Mouse (Mus musculus) kidney, postnatal 10 days (tissue): ENCODE measurements around the gene Gm9040.
"Not testable (repeated sequence)": the region's sequence is repeated elsewhere in the genome, so short reads cannot be mapped to it uniquely, and the experiment has no call there.

Experiments
- DNase-seq: peaks from one replicate; pipeline ENCODE4 v3.0.0; 2021; ENCODE audit warnings: mixed read lengths

Gene Gm9040

GRCm38 (mm10) chr10:118326869-118327268 lies at the start of gene Gm9040:
Gene Gm9040 (minus strand): TSS chr10:118326969.
- not testable (repeated sequence) for DNase-seq

DNA sequence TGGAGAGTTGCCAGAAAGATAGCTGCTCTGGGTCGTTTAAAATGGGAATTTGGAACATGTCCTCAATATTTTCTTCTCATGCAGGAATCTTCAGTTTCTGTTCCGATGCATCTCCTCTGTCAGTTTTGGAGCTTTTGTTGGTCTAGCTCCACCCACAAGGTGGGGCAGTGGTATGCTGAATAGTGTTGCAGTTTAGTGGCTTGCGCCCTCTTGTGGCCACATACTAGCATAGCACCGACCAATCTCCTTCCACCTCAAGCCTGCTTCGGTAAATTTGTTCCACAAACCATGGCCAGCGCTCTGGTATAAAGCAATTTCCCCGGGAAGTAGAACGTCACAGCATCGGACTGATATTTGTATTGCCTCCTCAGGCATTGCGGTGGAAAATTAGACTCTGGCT lies 43.7 kb upstream of the Gm9040 start:
- DNase-seq, result peak; percentile 88

DNA sequence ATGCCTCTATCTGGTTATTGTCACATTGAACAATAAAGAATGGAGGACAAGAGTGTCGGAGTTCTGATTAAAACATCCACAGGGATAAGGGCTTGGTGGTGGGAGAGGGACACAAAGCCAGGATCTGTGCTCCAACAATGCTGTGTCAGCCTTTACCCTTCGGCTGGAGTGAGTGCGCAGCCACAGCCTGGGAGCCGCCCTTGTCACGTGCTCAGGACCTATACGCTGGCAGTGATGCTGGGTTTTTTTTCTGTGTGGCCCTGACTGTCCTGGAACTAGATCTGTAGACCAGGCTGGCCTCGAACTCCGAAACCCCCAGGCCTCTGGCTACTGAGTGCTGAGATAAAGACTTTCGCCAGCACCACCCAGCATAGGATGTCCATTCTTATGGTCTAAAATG lies 42.7 kb upstream of the Gm9040 start:
- no peak for DNase-seq

DNA sequence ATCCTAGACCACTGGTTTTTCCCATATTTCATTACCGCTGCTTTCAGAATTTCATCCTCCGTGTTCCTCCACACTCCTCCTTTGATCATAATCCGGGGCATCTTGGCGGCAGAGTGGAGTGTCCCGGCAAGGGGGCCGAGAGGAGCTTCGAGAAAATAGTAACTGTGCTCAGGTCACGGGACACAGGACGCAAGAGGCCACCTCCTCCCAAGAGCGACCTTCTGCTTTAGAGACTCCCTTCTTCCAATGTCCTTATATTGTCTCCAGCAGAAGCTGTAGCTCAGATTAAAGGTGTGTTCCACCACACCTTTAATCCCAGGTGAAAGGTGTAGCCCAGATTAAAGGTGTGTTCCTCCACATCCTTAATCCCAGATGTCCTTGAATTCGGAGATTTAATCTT lies 27.2 kb upstream of the Gm9040 start, which contains the start of gene Gm9049:
Gene Gm9049 (minus strand): TSS at position 101 of the 400 bp plus-strand sequence.
- not testable (repeated sequence) for DNase-seq

- DNase-seq, result not testable (repeated sequence)
Observed at GRCm38 (mm10) chr10:118348579-118348978, 21.8 kb upstream of the Gm9040 start, which contains the start of gene Gm9048. Gene Gm9048 (minus strand): TSS chr10:118348679.

GRCm38 (mm10) chr10:118343155-118343554 lies 16.4 kb upstream of the Gm9040 start, which contains the start of gene Gm9046:
Gene Gm9046 (minus strand): TSS chr10:118343255.
- not testable (repeated sequence) for DNase-seq

GRCm38 (mm10) chr10:118337731-118338130 lies 11.0 kb upstream of the Gm9040 start, which contains the start of gene Gm9045:
Gene Gm9045 (minus strand): TSS chr10:118337831.
- not testable (repeated sequence) for DNase-seq

- not testable (repeated sequence) for DNase-seq
Observed at GRCm38 (mm10) chr10:118332308-118332707, 5.5 kb upstream of the Gm9040 start, which contains the start of gene Gm9044. Gene Gm9044 (minus strand): TSS chr10:118332408.

GRCm38 (mm10) chr10:118319024-118319423 lies 7.7 kb downstream of the Gm9040 start:
- no peak for DNase-seq

GRCm38 (mm10) chr10:118302133-118302532 lies 24.6 kb downstream of the Gm9040 start:
- not testable (repeated sequence) for DNase-seq

DNA sequence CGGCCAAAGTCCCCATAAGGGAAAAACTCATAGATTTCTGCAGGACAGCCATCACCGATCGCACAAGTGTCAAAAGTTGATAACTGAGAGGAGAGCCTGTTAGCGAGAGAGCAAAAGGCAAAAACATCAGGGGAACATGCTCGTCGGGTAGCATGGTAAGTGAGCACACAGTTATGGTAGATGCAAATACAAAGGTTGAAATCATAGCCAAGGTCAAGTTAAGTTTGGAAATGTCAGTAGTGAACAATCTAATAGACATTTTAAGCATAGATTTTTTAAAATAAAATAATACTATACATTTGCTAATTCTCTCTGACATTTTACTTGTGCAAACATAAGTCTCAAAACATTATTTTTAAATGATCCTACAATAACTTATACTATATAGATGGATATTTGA lies 31.8 kb downstream of the Gm9040 start, which contains the start of gene Iltifb:
Gene Iltifb (minus strand): TSS at position 101 of the 400 bp plus-strand sequence.
- no peak for DNase-seq

- DNase-seq, result not testable (repeated sequence)
Observed at GRCm38 (mm10) chr10:118283016-118283415, 43.8 kb downstream of the Gm9040 start.

DNA sequence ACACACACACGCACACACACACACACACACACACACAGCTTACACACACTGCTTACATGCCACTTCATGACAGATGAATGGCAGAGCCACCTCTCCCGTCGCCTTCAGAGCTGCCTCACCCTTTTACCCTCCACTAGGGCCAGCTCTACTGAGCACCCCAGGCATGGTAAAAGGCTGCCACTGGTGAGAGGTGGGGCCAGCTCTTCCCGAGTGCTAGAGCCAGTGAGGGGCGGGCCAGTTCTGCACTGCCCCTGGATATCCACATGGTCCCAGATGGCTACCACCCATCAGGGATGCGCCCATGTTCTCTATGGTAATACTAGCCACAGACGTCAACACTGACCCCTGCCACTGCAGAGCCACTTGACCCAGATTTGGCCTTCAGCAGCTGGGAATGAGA lies 44.2 kb downstream of the Gm9040 start:
- DNase-seq, result not testable (repeated sequence)

DNA sequence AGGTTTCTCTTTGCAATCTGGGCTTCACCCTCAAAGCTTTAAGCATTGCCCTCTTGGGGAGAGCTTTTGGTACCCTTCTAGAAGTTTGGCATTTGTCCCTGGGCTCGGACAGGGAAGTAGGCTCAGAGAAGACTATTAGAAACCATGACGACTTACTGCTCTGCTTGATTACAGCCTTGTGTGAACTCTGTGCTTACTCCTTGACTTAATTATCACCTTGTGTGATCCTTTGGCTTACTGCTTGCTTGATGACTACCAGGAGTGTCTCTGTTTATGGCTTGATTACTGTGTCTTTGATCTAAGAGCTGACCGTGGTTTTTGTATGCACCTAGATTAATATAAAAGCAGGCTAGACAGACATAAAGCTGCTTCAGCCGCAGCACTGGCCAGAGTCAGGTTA lies 48.7 kb downstream of the Gm9040 start:
- not testable (repeated sequence) for DNase-seq
